Mouse (Mus musculus) lung, adult 2 months (tissue): ENCODE data around the gene 1700024G13Rik. TPM values are rescaled to one million over a fixed set of nuclear protein-coding genes. Genes with fewer than 3 reads are reported as not detected.
"Not testable (repeated sequence)": the region's sequence is repeated elsewhere in the genome, so short reads cannot be mapped to it uniquely, and the experiment has no call there.

Experiments used
- DNase-seq: peaks from one replicate; pipeline ENCODE4 v3.0.0; 2022
- H3K4me1 ChIP-seq: fragments of 200-500 bp; 2 replicates; pipeline ENCODE4 v1.6.1; 2011; ENCODE audit warnings: low read length; ENCODE audit not compliant: control insufficient read depth, insufficient read depth
- H3K4me3 ChIP-seq: fragments of 200-500 bp; replicated peaks from 2 replicates; pipeline ENCODE3; 2011; ENCODE audit warnings: low read depth, mild to moderate bottlenecking, control low read depth, low read length; ENCODE audit errors: extremely low read depth
- CTCF ChIP-seq: fragments of 200-500 bp; IDR thresholded peaks from 2 replicates; pipeline ENCODE4 v1.5.1; 2011; ENCODE audit warnings: mild to moderate bottlenecking, low read length, control low read depth; ENCODE audit not compliant: insufficient read depth
- POLR2A ChIP-seq: fragments of 200-500 bp; IDR thresholded peaks from 2 replicates; pipeline ENCODE4 v1.6.1; 2011; ENCODE audit warnings: low read depth, mild to moderate bottlenecking, control low read depth, low read length, borderline replicate concordance; ENCODE audit errors: extremely low read depth
- WGBS: fragments of 180-500 bp; shearing (Covaris S2); methylation state at CpG from one replicate; pipeline ENCODE4 v1.1.7; 2018; 5-methylcytosine and 5-hydroxymethylcytosine counted together
- polyA plus RNA-seq: library from polyadenylated mRNA; depleted of rRNA; stranded (reverse); fragments of >200 nt; gene quantifications from 2 replicates; pipeline ENCODE4 v1.2.3, GENCODE M21; 2012

The 1700024G13Rik gene
- polyA plus RNA-seq, 1 experiment: 9.1 TPM

GRCm38 (mm10) chr14:32380099-32380480 lies 8.1 kb downstream of the 1700024G13Rik start:
- no peak for DNase-seq
- WGBS: 25% methylated on average over 3 of the region's 3 CpGs
- no peak for TF ChIP-seq POLR2A
- no peak for TF ChIP-seq CTCF
- Histone ChIP-seq H3K4me1 (no peaks in the 10 kb centered on the region), H3K4me3 (no peak overlapping the region)

DNA sequence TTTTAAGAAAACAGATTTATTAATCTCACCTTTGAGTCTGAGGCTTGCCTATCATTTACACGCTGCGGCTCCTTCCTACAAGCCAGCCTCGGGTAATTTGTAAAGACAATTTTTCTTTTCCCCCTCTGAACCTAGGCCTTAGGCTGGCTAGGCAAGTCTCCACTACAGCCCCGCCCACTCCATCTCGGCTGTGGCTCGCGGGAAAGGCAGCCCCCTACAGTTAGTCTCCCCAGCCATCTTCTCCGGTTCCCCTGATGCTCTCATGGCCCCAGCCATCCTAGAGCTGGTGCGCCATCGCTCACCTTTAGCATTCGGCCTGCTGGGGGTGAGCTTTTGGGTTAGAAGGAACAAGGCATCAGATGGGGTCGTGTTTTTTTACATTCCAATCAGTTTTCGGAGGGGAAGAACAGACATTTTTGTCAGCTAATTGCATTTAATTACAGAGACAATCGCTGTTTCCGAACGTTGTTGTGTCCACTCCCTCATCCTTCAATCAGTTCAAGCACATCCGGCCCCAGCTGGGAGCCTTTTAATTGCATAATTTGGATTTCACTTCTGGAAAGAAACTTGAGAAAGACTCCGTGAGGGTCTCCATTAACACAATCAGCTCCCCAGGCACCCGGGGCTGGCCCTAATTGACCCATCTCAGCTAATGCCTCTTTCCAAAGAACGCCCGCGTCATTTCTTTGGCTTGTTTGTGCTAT lies 8.6 kb downstream of the 1700024G13Rik start:
- TF ChIP-seq POLR2A (no peak), CTCF (no peak)

DNA sequence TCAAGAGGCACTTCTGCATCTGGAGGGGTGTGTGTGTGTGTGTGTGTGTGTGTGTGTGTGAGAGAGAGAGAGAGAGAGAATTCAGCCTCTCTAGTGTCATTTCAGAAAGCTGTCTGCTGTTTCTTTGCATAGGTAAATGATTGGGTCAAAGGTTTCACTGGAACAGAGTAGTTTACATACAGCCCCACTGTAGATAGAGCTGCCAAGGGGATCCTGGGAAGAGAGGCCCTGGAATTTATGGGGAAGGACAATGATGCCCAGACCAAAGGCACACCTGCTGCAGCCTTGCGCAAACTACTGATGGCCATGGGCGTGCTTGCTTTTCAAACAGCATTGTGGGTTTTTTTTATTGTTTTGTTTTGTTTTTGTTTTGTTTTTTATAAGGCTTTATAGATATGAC lies 15.7 kb downstream of the 1700024G13Rik start:
- TF ChIP-seq POLR2A (no peak), CTCF (no peak)
- 86% methylated on average over 2 of the region's 2 CpGs for WGBS

More for the DNA sequence above, 8.6 kb downstream of the 1700024G13Rik start:
- Histone ChIP-seq H3K4me3 (no peak overlapping the region), H3K4me1 (no peaks in the 10 kb centered on the region)
- no peak for DNase-seq
- WGBS: 18% methylated on average over 22 of the region's 22 CpGs

GRCm38 (mm10) chr14:32369756-32370155 lies 18.4 kb downstream of the 1700024G13Rik start:
- TF ChIP-seq CTCF: no peak
- no peak for TF ChIP-seq POLR2A
- no peak for DNase-seq
- no peak overlapping the region for H3K4me3 ChIP-seq
- 46% methylated on average over 7 of the region's 7 CpGs for WGBS
- no peaks in the 10 kb centered on the region for H3K4me1 ChIP-seq

More for the DNA sequence above, 15.7 kb downstream of the 1700024G13Rik start:
- no peak overlapping the region for H3K4me3 ChIP-seq
- no peaks in the 10 kb centered on the region for H3K4me1 ChIP-seq
- DNase-seq: no peak

- TF ChIP-seq CTCF: no peak
- no peak for DNase-seq
- WGBS: 53% methylated on average over 7 of the region's 7 CpGs
These were observed 23.8 kb downstream of the 1700024G13Rik start for GRCm38 (mm10) chr14:32364359-32364758.

DNA sequence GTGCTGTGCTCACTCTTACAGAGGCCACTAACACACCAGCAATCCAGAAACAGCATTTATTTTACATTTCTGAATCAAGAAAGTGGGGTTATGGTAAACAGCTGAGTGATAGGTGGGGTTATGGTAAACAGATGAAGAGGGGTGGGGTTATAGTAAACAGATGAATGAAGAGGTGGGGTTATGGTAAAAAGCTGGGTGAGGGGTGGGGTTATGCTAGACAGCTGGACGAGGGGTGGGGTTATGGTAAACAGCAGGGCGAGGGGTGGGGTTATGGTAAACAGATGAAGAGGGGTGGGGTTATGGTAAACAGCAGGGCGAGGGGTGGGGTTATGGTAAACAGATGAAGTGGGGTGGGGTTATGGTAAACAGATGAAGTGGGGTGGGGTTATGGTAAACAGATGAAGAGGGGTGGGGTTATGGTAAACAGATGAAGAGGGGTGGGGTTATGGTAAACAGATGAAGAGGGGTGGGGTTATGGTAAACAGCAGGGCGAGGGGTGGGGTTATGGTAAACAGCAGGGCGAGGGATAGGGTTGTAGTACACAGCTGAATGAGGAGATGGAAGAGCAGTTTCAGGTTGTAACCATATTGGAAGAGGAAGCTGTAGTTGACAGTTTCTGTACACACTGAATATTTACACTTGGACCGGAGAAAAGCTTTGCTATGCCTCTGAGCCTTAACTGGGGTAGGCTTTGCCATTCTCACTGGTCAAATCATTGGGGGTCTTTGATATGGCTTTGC lies 36.8 kb downstream of the 1700024G13Rik start:
- H3K4me1 ChIP-seq, H3K4me3 ChIP-seq, DNase-seq: not testable (repeated sequence)
- WGBS: 25% methylated on average over 6 of the region's 6 CpGs

More at GRCm38 (mm10) chr14:32364359-32364758, 23.8 kb downstream of the 1700024G13Rik start:
- Histone ChIP-seq H3K4me3 (no peak overlapping the region), H3K4me1 (no peaks in the 10 kb centered on the region)

- no peak for TF ChIP-seq CTCF
- no peak for TF ChIP-seq POLR2A
- DNase-seq: no peak
- no peaks in the 10 kb centered on the region for H3K4me1 ChIP-seq
- no peak overlapping the region for H3K4me3 ChIP-seq
- 92% methylated on average over 9 of the region's 9 CpGs for WGBS
These were observed 40.9 kb downstream of the 1700024G13Rik start for GRCm38 (mm10) chr14:32347307-32347706.

DNA sequence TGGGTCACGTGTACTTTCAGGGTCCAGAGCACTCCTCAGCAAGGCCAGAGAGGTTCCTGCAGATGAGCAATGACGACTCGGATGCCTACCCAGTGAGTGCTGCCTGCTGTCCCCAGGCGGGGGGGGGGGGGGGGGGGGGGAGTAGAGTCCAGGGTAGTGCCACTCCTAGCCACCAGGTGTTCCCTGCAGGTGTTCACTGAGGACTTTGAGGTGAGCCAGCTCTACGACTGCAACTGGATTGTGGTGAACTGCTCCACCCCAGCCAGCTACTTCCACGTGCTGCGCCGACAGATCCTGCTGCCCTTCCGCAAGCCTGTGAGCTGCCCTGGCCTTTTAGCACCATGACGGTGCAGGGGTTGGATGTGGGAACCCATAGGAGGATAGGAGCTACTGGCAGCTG lies 43.5 kb downstream of the 1700024G13Rik start:
- WGBS: 76% methylated on average over 10 of the region's 10 CpGs

DNA sequence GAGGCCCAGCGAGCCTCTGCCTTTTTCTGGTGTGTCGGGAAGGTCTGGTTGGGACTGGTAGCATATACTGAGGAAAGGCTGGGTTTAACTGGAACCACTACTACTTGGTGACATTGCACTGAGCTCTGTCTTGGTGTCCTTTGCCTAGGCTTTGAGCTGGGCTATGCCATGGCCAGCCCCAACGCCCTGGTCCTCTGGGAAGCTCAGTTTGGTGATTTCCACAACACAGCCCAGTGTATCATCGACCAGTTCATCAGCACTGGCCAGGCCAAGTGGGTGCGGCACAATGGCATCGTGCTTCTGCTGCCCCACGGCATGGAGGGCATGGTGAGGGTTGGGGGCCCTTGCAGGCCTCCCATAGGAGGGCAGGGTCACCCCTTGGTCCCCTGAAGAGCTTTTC lies 44.0 kb downstream of the 1700024G13Rik start:
- 85% methylated on average over 7 of the region's 7 CpGs for WGBS
- no peak for DNase-seq
- Histone ChIP-seq H3K4me3 (no peak overlapping the region), H3K4me1 (no peaks in the 10 kb centered on the region)
- no peak for TF ChIP-seq CTCF
- no peak for TF ChIP-seq POLR2A

More for the DNA sequence above, 43.5 kb downstream of the 1700024G13Rik start:
- TF ChIP-seq CTCF: no peak
- TF ChIP-seq POLR2A: no peak
- Histone ChIP-seq H3K4me3 (no peak overlapping the region), H3K4me1 (no peaks in the 10 kb centered on the region)
- no peak for DNase-seq

- DNase-seq: no peak
- H3K4me1 ChIP-seq: no peaks in the 10 kb centered on the region
- 94% methylated on average over 7 of the region's 7 CpGs for WGBS
- no peak overlapping the region for H3K4me3 ChIP-seq
- TF ChIP-seq POLR2A (no peak), CTCF (no peak)
These were observed 46.4 kb downstream of the 1700024G13Rik start for GRCm38 (mm10) chr14:32341823-32342222.
